Mouse (Mus musculus): ENCODE results near the gene Rcn1. TPM values are rescaled to one million over a fixed set of nuclear protein-coding genes. Genes with fewer than 3 reads are reported as not detected.
A peak's percentile ranks its signal among the peaks of the same experiment; 100 is the strongest.

Rcn1 gene
- 8.0 and 11.4 TPM in 2 replicates for polyA plus RNA-seq (2012)

- TF ChIP-seq GATA1 (IDR thresholded peaks at IDR 0.05; ENCODE audit: low read length), result no peak
These were observed at the start of gene Rcn1 for GRCm38 (mm10) chr2:105399085-105399891. Gene Rcn1, minus strand, starts transcription at chr2:105399319.

DNA sequence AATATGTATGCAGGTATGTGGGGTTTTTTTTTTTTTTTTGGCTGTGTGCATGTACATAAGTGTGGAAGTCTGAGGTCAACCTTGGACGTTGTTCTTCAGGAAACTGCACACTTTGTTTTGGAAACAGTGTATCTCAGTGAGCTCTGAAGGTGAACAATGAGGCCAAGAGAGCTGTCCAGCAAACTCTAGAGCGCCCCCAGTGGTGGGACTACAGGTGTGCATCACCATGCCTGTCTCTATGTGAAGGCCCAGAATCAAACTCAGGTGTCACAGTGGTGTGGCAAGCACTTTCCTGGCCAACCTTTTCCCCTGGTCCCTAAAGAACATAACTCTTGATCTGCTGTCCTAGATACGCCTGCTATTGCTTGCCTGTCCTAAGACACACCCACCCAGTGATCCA lies 45.0 kb upstream of the Rcn1 start:
- no peak for TF ChIP-seq GATA1 (IDR thresholded peaks at IDR 0.05; ENCODE audit: low read length)

DNA sequence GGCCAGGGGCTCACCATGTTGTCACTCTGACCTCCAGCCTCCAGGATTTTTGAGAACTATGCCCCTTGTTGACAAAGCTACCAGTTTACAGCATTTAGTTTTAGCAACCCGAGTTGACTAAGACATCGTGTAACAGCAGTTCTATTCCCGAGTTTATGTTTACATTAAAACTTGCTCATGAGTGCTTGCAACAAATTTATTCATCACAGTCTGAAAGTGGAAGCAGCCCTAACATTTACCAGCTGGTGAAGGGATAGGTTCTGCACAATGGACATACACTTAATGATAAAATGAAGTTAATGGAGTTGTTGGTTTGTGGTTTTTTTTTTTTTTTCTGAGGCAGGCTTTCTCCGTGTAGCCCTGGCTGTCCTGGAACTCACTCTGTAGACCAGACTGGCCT lies 39.9 kb upstream of the Rcn1 start:
- no peak for TF ChIP-seq GATA1 (IDR thresholded peaks at IDR 0.05; ENCODE audit: low read length)

- no peak for TF ChIP-seq GATA1 (IDR thresholded peaks at IDR 0.05; ENCODE audit: low read length)
These were observed 39.4 kb upstream of the Rcn1 start for GRCm38 (mm10) chr2:105438525-105438924.

DNA sequence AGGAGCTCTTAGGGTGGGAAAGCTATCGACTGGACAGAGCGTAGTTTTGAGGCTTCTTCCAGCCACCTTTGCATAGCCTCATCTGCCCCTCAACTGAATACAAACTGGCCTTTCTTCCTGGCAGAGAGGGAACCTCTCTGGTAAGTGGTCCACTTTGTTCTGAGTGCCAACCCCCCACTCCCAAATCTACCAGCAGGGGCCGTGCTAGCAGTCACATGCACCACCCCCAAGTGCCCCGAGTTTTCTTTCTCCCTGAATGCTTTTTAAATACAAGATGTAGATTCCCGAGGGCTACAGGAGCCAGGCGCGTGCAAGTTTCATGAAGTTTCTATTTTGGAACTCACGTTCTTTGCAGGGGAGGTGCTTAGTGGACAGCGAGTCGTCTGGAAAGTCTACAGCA lies 33.8 kb upstream of the Rcn1 start:
- no peak for TF ChIP-seq GATA1 (IDR thresholded peaks at IDR 0.05; ENCODE audit: low read length)

- TF ChIP-seq GATA1 (IDR thresholded peaks at IDR 0.05; ENCODE audit: low read length), result no peak
These were observed 31.3 kb upstream of the Rcn1 start for GRCm38 (mm10) chr2:105430373-105430772.

DNA sequence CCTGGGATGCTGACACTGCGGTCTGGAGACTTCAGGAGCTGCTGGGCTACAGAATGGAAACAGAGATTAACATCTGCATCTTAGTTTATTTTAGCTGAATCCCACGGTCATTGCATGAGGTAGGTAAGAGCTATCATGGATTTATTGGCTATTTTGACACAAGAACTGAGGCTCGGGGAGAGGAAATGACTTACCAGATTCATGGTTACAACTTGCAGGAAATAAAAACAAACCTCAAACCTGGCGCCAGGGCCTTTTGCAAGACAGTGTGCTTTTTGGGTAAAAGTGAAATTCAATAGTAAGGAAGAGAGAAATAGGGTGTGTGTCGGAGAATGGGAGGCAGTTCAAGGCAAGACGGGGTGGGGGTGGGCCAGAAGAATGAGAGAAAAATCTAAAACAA lies 30.8 kb upstream of the Rcn1 start:
- TF ChIP-seq GATA1 (IDR thresholded peaks at IDR 0.05; ENCODE audit: low read length), result no peak

DNA sequence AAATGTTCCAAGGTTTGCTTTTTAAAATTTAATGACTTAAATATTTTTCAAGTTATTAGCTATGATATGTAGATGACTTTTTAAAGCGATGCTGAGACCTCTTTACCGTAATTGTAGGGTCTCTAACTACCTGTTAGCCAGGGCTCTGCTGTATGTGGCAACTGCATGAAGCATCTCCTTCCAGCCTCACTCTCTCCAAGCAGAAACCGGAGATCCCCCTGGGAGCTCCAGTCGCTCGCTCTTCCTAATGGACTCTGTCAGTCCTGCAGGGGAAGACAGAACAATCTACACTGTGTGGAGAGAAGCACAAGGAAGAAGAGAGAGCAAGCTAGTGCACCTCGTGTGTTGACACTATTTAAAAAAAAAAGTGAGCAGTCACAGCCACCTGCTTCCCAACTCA lies 29.3 kb upstream of the Rcn1 start:
- TF ChIP-seq GATA1 (IDR thresholded peaks at IDR 0.05; ENCODE audit: low read length), result no peak

DNA sequence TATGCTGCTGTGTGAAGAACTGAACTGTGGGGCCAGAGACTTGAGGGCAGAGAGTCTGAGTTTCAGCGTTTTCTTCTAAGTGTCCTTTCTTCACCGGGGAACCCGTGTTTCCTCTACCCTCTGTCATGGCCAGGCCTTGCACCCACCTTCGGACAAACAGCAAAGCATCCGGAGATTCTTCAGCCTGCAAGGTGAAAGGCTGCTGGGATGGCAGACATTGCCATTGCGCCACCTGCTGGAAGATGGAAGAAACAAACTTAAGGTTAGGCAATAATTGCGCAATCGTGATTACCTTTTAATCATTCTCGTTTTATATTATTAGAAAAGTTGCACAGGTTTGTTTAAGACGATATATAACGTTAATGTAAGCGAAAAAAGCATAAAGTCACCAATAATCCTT lies 28.9 kb upstream of the Rcn1 start:
- TF ChIP-seq GATA1 (IDR thresholded peaks at IDR 0.05; ENCODE audit: low read length), result no peak

GRCm38 (mm10) chr2:105427447-105427846 lies 28.3 kb upstream of the Rcn1 start:
- TF ChIP-seq GATA1 (IDR thresholded peaks at IDR 0.05; ENCODE audit: low read length), result no peak

DNA sequence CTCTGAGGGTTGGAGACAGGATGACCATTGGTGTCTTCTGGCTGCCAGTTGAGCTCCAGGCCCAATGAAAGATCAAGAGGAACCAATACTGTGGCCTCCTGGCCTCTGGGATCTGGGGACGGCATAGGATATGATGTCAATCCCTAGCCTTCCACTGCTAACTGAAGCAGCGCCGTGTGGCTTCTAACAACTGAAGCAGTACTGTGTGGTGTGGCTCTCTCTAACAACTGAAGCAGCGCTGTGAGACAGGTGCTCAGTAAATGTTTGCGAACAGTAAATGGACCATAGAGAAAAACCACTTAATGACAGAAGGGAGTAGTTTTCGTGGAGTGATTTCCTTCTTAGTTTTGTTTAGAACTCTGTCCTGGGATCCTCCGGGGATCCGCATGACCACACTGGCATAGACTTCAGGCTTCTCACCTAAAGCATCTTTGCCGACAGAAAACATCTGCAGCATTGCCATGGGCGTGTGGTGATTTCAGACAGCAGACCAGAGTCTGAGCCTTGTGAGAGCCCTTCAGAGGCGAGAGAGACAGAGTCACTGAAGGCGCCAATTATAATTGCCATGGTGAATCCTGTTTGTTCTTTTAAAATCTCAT lies 19.6 kb upstream of the Rcn1 start:
- no peak for TF ChIP-seq GATA1 (IDR thresholded peaks at IDR 0.05; ENCODE audit: low read length)

- TF ChIP-seq GATA1 (IDR thresholded peaks at IDR 0.05; ENCODE audit: low read length), result no peak
These were observed 18.5 kb upstream of the Rcn1 start for GRCm38 (mm10) chr2:105417663-105418062.

DNA sequence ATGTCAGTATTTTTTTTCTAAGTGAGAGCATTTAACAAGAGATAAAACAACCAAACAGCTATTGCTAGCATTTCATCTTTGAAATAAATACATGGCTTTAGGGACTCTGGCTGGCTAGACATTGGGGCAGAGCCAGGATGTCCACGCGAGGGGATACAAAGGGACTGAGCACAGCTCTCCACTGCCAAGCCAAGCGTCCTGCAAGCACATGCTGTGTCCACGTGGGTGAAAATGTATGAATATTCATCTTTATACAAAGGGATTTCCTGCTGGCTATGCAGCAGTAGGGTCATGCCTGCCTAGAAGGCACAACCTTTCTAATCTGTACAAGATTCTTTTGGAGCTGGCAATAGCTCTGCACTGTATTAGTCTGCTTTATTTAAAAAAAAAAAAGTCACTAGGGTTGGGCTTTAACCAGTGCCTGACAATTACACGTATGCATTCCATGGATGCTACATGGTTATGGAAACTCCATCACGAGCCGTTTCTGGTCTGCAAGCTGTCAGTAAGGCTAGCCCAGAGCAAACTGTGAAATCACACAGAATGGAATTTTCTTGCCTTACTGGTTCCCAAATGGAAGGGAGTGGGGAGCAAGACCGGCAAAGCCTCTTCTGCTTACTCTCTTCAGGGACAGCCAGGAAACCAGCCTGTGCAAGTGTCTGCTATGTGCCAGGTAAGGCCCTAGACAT lies 17.7 kb upstream of the Rcn1 start:
- no peak for TF ChIP-seq GATA1 (IDR thresholded peaks at IDR 0.05; ENCODE audit: low read length)

DNA sequence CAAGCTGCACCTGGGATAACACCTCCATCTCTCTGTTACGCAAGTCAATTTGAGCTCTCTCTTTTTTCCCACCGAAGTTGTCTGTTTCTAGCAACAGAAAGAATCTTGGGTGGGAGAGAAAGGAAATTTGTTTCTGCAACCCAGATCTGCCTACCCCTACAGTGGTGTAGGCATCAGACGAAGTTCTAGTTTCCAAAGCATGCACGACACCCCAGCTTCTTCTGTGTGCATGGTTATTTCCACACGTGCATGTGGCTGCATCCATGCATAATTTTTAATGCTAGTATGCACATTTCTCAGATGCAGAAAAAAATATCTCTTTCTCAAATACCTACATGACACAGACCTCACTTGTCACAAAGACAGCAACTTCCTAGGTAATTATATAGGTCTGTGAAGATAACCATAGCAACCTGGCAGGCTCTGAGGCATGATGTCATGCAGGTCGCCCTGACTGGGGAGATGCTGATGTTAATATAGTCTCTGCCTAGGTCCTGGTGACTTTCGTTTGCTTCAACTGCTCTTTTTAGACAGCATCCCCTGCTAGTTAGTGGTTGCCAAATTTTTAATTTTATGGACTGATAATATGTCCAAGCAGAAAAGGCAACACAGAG lies 17.0 kb upstream of the Rcn1 start:
- no peak for TF ChIP-seq GATA1 (IDR thresholded peaks at IDR 0.05; ENCODE audit: low read length)

DNA sequence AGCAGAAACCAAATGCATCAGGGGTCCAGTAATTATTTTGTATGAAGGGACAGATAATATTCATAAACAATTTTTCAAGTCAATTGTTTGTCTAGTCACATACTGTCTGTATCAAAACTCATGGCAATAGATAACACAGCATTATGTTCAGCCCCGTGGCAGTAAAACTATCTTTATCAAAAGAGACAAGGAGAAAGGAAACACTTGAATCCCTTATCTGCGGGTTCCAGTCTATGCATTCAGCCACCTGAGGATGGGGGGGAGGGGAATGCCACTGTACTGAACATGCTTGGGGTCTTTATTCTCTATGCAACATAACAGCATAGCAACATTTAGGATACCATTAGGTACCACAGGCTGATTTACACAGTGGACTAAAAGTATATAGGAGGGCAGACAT lies 15.2 kb upstream of the Rcn1 start:
- TF ChIP-seq GATA1 (IDR thresholded peaks at IDR 0.05; ENCODE audit: low read length), result peak; percentile 83

- no peak for TF ChIP-seq GATA1 (IDR thresholded peaks at IDR 0.05; ENCODE audit: low read length)
These were observed 10.1 kb upstream of the Rcn1 start for GRCm38 (mm10) chr2:105409253-105409652.
